Mouse (Mus musculus) stomach, postnatal 0 days (tissue): ENCODE results near the gene Ankrd10.

Experiments used
- CTCF ChIP-seq: IDR thresholded peaks from 2 replicates; pipeline ENCODE4 v1.5.1; 2016; ENCODE audit warnings: antibody characterized with exemption, low read depth, mild to moderate bottlenecking, moderate library complexity
- EP300 ChIP-seq: optimal IDR thresholded peaks from 2 replicates; pipeline ENCODE3; 2016; ENCODE audit warnings: antibody characterized with exemption

GRCm38 (mm10) chr8:11634331-11635011 is 1.1 kb downstream of the Ankrd10 start:
- no peak for TF ChIP-seq CTCF
- TF ChIP-seq EP300, result no peak
